Mouse (Mus musculus): ENCODE data around the gene Prss12.

Prss12 gene

DNA sequence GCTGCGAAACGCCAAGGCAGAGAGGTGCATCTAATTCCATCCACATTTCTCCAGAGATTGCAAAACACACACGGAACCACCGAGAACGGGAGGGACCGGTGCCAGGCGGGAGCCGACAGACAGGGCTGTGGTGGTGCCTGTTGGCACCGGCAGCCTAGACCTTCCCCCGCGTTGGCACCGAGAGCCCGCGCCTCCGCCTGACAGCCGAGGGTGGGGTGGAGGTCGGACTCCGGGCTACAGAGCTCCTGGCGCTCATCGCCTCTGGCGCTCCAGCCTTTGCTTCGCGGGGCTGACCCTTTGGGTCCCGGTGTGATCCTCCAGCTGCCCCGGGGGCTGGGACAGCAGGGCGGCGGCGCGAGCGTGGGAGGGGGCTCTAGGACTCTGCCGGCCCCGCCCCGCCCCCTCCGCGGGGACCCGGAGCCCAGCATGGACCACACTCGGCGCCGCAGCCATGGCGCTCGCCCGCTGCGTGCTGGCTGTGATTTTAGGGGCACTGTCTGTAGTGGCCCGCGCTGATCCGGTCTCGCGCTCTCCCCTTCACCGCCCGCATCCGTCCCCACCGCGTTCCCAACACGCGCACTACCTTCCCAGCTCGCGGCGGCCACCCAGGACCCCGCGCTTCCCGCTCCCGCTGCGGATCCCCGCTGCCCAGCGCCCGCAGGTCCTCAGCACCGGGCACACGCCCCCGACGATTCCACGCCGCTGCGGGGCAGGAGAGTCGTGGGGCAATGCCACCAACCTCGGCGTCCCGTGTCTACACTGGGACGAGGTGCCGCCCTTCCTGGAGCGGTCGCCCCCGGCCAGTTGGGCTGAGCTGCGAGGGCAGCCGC, at the start of gene Prss12:
Gene Prss12 (plus strand): TSS at position 206 of the 830 bp plus-strand sequence.
- DNase-seq (ENCODE audit: low spot score): no peak

DNA sequence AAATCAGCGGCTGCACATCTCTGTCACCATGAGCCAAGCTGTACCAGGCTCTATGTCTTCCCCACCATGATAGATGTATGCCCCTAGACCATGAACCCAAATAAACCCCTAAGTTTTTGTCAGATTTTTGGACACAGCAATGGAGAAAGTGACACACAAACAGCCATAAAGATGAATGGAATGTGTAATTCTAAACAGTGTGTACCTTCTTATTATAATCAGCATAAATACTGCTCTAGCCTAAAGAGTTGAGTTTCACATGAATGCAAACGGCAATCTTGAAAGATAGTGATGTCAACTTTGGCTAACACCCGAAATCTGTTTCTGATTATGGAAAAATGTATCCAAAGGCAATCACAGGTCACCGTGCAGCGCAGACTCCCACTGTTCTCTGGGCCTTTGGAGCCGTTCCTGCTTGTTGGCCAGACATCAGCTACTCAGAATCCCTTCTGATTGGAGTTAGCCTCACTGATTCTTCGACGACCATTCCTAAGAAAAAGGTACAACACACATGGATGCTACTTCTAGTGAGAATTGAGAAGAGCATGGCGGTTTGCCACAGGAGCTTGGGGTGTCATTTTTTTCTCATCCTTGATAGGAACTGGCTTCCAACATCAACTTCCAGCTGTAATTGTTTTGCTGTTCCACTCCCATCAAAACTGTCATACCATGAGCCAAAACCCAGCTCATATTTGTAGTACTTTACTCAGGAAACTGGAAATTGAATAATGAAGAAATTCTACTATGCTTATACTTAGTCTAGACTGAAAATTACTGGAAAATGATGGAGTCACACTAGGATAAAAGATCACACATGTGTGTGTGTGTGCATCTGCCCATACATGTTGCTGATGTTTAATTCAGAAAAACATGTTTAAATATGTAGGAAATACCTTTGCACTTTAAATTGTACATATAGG, 48.9 kb upstream of the Prss12 start:
- no peak for DNase-seq (ENCODE audit: low spot score)

DNA sequence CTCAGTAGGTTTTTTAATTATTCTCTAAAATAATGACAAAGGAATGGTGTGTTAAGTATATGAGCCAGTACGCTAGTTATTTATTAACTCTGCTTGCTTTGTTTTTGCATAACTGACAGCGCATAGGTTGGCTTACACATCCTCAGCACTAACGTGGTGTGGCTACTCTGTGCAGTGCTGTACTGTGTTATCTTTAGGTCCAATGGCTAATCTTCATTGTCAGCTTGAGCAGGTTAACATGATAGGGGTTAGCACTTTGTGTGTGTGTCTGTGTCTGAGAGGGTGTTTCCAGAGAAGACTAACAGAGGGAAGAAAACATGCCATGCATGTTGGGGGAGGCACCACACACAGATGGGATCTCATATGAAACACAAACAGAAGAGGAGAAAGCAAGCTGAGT, 41.8 kb upstream of the Prss12 start:
- DNase-seq (ENCODE audit: low spot score): no peak

DNA sequence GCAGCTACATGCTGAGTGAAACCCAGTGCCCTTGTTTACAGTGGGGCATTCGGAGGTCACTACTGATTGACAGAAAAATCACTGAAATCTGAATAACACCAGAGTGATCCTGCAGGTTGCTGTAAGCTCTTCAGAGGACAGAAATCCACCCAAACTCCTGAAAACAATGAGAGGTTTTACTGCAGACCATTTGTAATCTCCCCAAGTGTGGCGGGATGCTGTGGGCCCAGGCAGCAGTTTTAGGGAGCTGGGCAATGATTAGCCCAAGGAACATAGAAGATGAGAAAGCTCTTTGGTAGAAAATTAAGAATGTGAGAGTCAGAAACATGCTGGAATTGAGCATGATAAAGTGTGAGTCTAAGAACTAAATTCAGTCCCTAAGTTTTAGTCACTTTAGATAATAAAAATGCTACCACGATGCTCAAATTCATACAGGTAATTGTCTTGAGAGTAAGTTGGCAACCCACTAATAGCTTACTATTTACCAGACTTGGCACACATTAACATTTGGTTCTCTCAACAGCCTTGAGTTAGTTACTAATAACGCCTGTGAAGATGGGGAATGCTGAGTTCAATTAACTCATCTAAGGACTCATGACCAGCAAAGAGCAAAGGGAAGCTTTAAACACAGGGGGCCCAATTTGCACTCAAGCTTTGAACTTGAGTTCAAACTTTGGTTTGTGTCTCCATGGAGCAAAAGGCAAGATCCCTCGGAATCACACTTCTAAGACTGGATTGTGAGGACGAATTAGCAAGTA, 34.7 kb upstream of the Prss12 start:
- no peak for DNase-seq (ENCODE audit: low spot score)

DNA sequence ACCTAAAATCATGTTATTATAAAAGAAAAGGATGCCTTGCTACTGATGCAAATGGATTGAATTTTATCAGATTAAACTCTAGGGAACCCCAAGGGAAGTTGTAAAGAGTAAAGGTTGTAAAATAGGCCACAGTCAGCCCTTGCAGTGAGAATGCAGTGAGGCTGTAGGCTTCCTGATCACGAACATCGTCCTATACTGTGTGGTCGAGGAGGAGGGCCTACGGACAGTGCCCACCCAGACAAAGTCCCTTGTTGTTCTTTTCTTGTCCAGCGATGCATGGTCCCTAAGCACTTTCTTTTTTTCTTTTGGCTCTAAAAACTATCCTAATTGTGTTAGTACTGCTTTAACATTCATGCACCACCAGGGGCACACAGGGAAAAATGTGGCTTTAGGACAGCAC, 33.5 kb upstream of the Prss12 start:
- DNase-seq (ENCODE audit: low spot score): no peak

DNA sequence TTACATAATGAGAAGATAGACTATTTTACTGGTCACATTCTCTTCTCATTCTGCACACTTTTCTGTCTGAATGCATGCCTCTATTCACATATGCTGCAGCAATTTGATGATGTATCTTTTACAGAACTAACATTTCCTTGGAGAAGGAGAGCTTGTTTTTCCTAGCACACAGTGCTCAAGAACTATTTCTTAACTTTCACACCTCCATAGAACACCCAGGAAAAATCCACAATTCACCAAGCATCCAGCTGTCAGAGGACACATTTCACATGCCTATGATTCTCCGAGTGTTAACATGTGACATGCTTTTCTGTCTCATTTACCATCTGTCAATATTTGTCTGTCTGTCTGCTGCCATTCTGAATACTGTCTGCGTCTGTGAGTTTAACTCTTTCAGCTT, 21.1 kb upstream of the Prss12 start:
- DNase-seq (ENCODE audit: low spot score): no peak

DNA sequence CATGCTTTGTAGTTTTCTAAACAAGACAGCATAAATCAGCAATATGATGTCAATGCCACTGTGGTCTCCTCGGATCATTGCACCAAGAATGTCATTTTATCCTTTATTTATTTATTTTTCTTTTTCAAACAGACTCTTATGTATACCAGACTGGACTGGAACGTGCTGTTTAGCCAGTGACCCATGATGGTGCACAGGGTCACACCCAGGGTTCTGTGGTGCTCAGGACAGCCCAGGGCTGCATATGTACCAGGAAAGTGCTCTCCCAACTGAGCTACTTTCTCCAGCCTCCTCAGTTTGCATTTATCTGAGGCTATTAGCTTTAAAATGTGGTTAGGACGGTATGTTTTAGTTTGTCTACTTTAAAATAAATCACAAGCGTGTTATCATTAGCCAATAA, 18.7 kb upstream of the Prss12 start:
- no peak for DNase-seq (ENCODE audit: low spot score)

DNA sequence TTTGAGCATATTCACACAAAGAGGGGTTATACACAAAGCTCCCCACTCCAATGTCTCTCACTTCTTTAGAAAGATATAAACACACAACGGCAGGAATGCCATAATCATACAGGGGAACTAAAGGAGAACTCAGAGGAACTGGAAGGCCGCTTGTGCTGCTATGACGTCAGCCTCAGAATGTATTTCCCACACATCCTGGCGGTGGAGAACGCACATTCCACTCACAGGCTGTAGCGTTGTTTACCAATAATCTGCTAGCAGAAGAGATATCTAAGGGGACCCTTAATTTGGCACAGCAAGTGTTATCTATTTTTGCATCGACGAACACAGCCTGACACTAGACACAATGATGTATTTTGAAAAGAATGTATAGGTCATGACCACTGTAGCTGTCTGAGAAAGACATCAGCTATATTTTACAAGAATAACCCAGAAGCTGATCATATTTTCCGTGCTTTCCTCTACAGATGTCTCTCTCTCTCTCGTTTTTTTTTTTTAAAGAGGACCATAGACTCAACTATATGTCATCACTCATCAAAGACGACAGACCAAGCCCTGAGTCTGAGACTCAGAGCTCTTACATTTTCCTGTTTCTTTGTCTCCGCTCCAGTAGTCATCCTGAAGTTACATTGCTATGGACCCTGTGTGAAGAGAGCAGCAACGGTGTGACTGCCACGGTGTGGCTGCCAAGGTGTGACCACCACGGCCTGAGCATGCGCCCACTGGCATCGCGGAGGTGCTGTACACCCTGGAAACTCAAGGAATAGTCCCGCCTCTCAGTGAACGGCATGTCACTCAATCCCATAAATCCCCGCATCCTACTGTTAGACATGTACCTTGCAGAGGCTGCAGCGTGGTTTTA, 16.9 kb upstream of the Prss12 start:
- DNase-seq (ENCODE audit: low spot score): no peak

DNA sequence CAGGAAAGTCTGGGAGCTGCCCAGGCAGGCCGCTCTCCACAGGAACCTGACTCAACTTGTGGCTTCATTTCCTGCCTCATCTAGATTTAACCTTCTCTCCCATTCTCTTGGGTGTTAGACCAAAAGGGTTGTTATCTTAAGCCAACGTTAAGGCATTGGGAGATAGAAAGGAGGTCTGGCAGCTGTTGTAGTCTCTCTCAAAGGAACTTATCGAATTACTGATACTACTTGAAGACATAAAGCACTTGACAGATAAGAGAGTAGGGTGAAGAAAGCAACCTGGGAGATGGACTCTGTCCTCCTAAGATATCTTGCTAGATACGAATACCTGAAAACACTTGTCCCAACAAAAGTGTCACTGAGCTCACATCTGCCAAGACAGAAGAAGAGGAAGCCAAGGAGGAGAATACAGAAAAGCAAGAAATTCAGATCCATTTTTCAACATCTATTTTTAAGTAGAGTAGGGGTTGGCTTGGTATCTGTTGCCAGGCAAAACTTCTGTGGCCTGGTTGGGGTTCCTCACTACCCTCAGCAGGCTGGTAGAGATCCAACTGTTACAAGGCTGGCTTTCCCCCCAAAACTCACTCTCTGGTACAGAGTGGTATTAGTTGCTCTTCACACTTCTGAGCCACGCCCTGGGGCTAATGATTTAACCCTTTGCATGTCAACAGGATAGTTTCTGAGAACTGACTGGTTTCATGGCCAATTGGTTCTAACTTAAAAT, 14.6 kb upstream of the Prss12 start:
- DNase-seq (ENCODE audit: low spot score): no peak

DNA sequence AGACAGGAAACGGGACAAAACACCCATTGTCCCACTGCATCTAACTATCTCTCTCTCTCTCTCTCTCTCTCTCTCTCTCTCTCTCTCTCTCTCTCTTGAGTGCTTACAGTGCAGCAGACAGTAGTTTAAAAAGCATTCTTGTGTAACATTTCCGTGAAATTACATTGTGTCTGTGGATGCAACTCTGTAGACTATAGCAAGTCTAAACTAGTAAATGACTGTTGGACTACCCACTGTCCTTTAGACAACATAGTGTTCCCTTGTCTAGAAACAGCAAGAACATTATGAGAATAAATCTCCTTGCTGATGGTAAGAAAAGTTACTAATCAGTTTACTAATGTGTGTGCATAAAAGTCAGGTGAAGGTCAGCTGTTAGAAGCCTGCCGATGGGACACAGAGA, 13.4 kb upstream of the Prss12 start:
- DNase-seq (ENCODE audit: low spot score): no peak

DNA sequence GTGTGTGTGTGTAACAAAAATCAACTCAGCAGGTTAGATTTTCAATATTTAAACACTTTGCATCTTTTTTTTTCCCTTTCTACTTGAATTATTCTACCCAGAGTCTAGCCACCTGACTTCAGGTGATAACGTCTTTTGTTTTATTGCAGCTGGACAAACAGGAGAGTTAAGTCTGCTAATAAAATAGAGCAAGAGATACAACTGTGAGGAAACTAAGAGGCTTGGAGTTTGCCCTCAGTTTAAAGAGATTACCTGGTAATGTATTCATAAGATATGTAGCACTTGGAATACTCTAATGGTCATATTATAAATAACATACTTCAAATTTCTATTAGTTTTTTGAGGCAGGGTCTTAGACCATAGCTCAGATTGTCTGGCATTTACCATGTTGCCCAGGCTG, 9.1 kb upstream of the Prss12 start:
- no peak for DNase-seq (ENCODE audit: low spot score)

DNA sequence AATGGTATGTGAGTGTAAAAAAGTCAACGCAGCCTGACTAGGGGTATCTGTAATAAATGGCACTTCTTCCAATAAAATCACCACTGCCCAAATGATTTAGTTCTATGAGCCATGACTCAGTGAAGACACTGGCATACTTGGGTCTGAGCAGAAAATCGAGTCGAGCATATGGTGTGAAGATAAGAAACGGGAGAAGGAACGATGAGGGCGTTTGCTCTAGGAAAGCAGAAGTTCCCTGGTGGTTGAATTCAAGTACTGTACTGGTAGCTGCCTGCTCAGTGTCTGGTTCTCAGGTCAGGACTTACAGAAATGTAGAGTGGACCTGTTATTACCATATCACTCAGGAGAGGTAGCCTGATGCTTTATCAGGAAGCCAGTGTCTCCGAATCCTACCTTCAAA, 6.2 kb upstream of the Prss12 start:
- DNase-seq (ENCODE audit: low spot score): no peak

DNA sequence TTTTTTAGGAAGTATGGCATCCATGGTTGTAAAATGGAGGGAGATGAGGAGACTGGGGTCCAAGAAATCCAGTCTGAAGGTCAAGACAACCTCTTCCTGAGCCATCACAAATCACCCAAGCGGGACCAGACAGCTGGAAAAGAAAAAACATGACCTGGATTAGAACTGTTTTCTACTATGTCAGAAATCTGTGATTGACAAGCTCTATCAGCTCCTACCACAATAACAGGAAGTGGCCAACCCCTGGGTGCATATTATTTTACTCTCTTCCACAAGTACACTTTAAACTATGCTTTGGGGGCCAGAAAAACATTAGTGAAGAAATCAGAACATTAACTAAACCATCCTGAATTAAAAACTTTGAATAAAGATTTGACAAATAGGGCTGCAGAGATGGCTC, 2.2 kb upstream of the Prss12 start:
- no peak for DNase-seq (ENCODE audit: low spot score)

DNA sequence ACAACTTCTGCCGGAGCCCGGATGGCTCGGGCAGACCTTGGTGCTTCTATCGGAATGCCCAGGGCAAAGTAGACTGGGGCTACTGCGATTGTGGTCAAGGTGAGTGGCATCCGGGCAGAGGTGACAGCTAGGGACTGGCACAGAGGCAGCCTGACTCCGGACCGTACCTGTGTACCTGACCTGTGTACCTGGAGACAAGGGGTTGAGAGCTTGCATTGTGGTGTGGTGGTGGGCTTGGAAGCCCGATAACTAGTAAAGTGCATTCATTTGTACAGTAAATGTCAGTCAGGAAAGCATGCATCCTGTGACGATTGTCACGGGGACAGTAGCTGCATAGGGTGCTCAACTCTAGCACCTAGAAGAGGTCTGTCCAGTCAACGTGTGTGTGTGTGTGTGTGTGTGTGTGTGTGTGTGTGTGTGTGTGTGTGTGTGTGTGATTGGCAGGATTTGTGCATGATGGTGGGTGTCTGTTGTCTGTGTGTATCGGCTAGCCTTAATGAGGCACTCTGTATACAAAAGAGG, 886 bp downstream of the Prss12 start:
- DNase-seq (ENCODE audit: low spot score): no peak

DNA sequence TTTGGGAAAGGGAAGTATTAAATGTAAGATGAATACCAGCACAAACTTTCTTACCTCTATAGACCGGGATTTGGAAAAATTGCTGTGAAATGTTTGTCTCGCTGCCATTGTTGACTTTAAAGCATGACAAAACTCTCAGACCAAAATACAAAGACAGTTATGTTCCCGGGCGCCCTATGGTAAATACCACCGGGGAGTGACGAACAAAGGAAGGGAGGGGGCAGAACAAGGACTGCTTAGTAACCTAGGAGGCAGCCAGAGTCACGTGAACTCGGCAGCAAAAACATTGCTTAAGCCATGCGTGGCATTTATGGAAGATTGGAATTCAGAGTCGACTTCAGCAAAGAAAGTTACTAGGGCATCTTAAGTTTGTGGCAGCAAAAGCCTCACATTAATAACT, 1.4 kb downstream of the Prss12 start:
- no peak for DNase-seq (ENCODE audit: low spot score)

DNA sequence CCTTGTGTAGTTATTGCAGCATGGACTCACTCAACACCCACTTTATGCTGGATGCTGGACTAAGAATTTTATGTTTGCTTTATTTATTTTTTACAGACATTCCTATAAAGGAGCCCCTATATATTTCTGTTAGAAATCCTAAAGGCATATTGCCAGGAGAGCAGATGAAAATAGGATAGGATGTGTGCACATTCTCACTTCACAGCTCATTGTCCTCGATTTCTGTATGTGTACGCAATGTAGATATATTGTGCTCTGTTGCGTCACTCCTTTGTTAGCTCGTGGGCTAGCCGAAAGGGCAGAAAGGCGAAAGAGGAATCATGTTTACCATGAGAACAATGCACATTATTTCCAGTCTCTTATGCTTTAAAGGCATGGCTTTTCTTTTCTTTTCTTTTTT, 3.4 kb downstream of the Prss12 start:
- DNase-seq (ENCODE audit: low spot score): no peak

DNA sequence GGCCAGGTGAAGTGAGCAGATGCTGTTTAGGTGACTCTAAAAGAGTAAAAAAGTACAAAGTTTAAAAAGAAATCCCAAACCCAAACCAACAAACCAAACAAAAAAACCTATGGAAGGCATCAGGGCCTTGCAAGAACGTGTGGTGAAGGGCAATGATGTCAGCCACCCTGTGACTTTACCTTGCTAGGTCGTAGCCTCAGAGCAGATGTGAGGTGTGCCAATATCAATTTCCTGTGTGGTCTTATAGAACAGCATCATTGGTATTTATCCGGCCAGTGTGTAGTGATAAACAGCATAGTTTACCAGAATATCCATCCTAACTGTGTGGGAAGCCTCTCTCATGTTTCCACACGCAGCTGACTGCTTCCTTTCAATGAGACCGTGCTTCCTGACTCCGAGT, 6.2 kb downstream of the Prss12 start:
- DNase-seq (ENCODE audit: low spot score): no peak

DNA sequence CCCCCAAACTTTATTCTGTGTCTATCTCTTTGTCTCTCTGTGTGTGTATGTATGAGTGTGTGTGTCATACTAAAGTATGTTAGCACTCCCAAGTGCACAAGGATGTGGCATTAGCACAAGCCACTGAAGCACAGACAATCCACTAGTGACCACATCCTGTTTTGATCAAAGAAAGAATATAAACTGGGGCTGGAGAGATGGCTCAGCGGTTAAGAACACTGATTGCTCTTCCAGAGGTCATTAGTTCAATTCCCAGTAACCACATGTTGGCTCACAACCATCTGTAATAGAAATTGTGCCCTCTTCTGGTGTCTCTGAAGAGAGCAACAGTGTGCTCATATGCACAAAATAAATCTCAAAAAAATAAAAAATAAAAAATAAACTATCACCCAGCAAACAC, 12.8 kb downstream of the Prss12 start:
- no peak for DNase-seq (ENCODE audit: low spot score)

DNA sequence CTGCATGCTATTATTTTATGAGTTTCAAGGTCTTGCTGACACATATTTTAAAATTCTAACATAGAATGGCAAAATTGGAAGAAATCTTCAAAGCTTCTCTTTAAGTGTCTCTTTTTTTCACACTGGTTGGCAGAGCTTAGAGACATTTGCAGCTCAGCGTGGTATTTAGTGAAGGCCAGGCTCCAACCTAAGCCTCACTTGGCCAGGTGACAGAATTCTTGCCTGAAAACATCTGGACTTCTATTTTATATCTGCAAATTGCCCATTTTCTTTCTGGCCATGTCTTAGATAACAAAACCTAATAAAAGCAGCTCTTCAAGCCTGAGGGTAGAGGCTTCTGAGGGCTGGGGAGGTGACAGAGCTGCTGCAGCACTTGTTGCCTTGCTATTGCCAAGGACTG, 13.7 kb downstream of the Prss12 start:
- no peak for DNase-seq (ENCODE audit: low spot score)

DNA sequence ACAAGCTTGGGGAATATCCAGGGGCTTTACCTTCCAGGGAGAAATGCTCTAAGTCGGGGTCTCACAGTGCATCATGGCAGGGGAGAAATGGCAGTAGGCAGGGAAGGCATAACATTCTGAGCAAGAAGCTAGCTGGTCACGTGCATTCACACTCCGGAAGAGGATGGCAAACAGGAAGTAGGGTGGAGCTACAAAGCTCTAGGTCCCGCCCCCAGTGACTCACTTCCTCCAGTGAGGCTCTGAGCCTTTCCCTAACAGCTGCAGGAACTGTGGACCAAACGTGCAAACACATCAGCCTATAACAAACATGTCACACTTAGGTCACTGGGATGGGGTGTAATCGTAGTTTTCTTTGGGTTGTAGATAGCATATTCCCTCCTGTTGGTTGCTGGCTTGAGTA, 15.6 kb downstream of the Prss12 start:
- no peak for DNase-seq (ENCODE audit: low spot score)

DNA sequence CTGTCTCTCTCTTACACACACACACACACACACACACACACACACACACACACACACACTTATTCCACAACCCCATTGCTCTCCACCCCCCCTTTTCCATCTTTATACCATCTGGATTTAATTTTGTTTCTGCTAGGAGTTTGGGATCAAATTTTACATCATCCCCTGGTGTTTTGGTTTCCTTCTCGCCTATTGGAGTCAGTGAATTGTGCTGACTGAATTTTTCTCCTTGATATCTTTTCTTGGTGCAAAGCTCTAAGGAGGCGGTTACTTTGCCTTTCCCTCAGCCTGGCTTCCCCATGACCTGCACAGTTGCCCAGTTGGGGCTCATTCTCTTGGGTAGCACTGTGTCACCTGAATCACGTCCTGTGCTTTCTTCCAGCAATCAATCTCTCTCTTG, 30.1 kb downstream of the Prss12 start:
- DNase-seq (ENCODE audit: low spot score): no peak
